Mouse (Mus musculus) lung, embryonic 15.5 days (tissue): ENCODE results near the gene Hopx. TPM values are rescaled to one million over a fixed set of nuclear protein-coding genes. Genes with fewer than 3 reads are reported as not detected.
"Not testable (repeated sequence)": the region's sequence is repeated elsewhere in the genome, so short reads cannot be mapped to it uniquely, and the experiment has no call there.

Experiments
- ATAC-seq: fragments of 200-750 bp; cut with Nextera tagmentation; 2 replicates; pipeline ENCODE4 v1.8.0; 2017; ENCODE audit warnings: moderate number of reproducible peaks, borderline replicate concordance; ENCODE audit not compliant: low FRiP score, low TSS enrichment; ENCODE audit errors: extremely low read depth
- H3K27ac ChIP-seq: fragments of 300-500 bp; sonication (generic); 2 replicates; pipeline ENCODE4 v1.5.1; 2015; ENCODE audit warnings: moderate library complexity, mild to moderate bottlenecking, inconsistent platforms
- H3K27me3 ChIP-seq: fragments of 300-500 bp; sonication (generic); 2 replicates; pipeline ENCODE4 v1.6.1; 2015; ENCODE audit warnings: inconsistent platforms
- H3K36me3 ChIP-seq: fragments of 300-500 bp; sonication (generic); 2 replicates; pipeline ENCODE4 v1.6.1; 2015; ENCODE audit warnings: inconsistent platforms
- H3K4me1 ChIP-seq: fragments of 300-500 bp; sonication (generic); 2 replicates; pipeline ENCODE4 v1.6.1; 2015; ENCODE audit warnings: inconsistent platforms
- H3K4me2 ChIP-seq: fragments of 300-500 bp; sonication (generic); 2 replicates; pipeline ENCODE4 v1.6.1; 2015; ENCODE audit warnings: inconsistent platforms, mild to moderate bottlenecking, moderate library complexity
- H3K4me3 ChIP-seq: fragments of 300-500 bp; sonication (generic); 2 replicates; pipeline ENCODE4 v1.5.1; 2015; ENCODE audit warnings: mild to moderate bottlenecking, inconsistent platforms
- H3K9ac ChIP-seq: fragments of 300-500 bp; sonication (generic); 2 replicates; pipeline ENCODE4 v1.6.1; 2015; ENCODE audit warnings: inconsistent platforms
- H3K9me3 ChIP-seq: fragments of 300-500 bp; sonication (generic); 2 replicates; pipeline ENCODE4 v1.6.1; 2016; ENCODE audit warnings: inconsistent platforms
- WGBS: fragments of 180-500 bp; shearing (Covaris S2); methylation state at CpG from one replicate; pipeline ENCODE4 v1.1.7; 2015; 5-methylcytosine and 5-hydroxymethylcytosine counted together
- polyA plus RNA-seq: library from polyadenylated mRNA; unstranded; fragments of >200 nt; fragmentation: Nextera tagmentation; extraction: Ambion mirVana; gene quantifications from 2 replicates; pipeline ENCODE4 v1.2.1, GENCODE M21; 2015

Gene Hopx
- polyA plus RNA-seq, 1 experiment from 2014 or later: 7.9 TPM

GRCm38 (mm10) chr5:77113773-77114172 is 1.1 kb downstream of the Hopx start:
- Histone ChIP-seq H3K9me3 (no peaks in the 10 kb centered on the region), H3K36me3 (no peaks in the 10 kb centered on the region), H3K9ac (no peak overlapping the region), H3K27ac (no peak overlapping the region), H3K27me3 (no peaks in the 10 kb centered on the region), H3K4me2 (no peak overlapping the region), H3K4me1 (peaks cover 34% of the 10 kb centered on the region), H3K4me3 (no peak overlapping the region)
- ATAC-seq: no peak
- WGBS: 81% methylated on average over 3 of the region's 3 CpGs

- Histone ChIP-seq H3K27me3 (no peaks in the 10 kb centered on the region), H3K9ac (no peak overlapping the region), H3K9me3 (no peaks in the 10 kb centered on the region), H3K27ac (no peak overlapping the region), H3K4me2 (no peak overlapping the region), H3K4me1 (peaks cover 34% of the 10 kb centered on the region), H3K4me3 (no peak overlapping the region), H3K36me3 (no peaks in the 10 kb centered on the region)
- ATAC-seq: no peak
- 45% methylated on average over 2 of the region's 2 CpGs for WGBS
These were observed 2.9 kb downstream of the Hopx start for GRCm38 (mm10) chr5:77112066-77112465.

GRCm38 (mm10) chr5:77109814-77110213 is 5.1 kb downstream of the Hopx start:
- H3K4me3 ChIP-seq: no peak overlapping the region
- H3K4me1 ChIP-seq: peaks cover 23% of the 10 kb centered on the region
- no peak for ATAC-seq
- 0 out of 2 replicates have a peak overlapping the region, but pooled peaks have one; percentile 5 for H3K27ac ChIP-seq
- no peak overlapping the region for H3K4me2 ChIP-seq
- H3K9ac ChIP-seq: no peak overlapping the region
- 39% methylated on average over 2 of the region's 2 CpGs for WGBS
- no peaks in the 10 kb centered on the region for H3K27me3 ChIP-seq
- H3K36me3 ChIP-seq: no peaks in the 10 kb centered on the region
- H3K9me3 ChIP-seq: no peaks in the 10 kb centered on the region

GRCm38 (mm10) chr5:77108806-77109205 is 6.1 kb downstream of the Hopx start:
- WGBS: 89% methylated on average over 6 of the region's 6 CpGs

GRCm38 (mm10) chr5:77107146-77107822 is 7.6 kb downstream of the Hopx start:
- no peak overlapping the region for H3K4me2 ChIP-seq
- no peaks in the 10 kb centered on the region for H3K36me3 ChIP-seq
- H3K4me3 ChIP-seq: no peak overlapping the region
- H3K9ac ChIP-seq: no peak overlapping the region
- H3K27ac ChIP-seq: no peak overlapping the region
- 86% methylated on average over 11 of the region's 11 CpGs for WGBS
- ATAC-seq: no peak
- H3K27me3 ChIP-seq: no peaks in the 10 kb centered on the region
- H3K4me1 ChIP-seq: peaks cover 19% of the 10 kb centered on the region
- no peaks in the 10 kb centered on the region for H3K9me3 ChIP-seq

More at GRCm38 (mm10) chr5:77108806-77109205, 6.1 kb downstream of the Hopx start:
- Histone ChIP-seq H3K27ac (no peak overlapping the region), H3K36me3 (no peaks in the 10 kb centered on the region), H3K27me3 (no peaks in the 10 kb centered on the region), H3K9me3 (no peaks in the 10 kb centered on the region), H3K9ac (no peak overlapping the region), H3K4me1 (peaks cover 15% of the 10 kb centered on the region), H3K4me3 (no peak overlapping the region), H3K4me2 (no peak overlapping the region)
- no peak for ATAC-seq

- no peaks in the 10 kb centered on the region for H3K36me3 ChIP-seq
- H3K9ac ChIP-seq: no peak overlapping the region
- H3K4me3 ChIP-seq: no peak overlapping the region
- no peak overlapping the region for H3K27ac ChIP-seq
- no peaks in the 10 kb centered on the region for H3K27me3 ChIP-seq
- 69% methylated on average over 15 of the region's 15 CpGs for WGBS
- H3K4me2 ChIP-seq: no peak overlapping the region
- peaks cover 10% of the 10 kb centered on the region; the same call in 1 of the 2 replicates for H3K4me1 ChIP-seq
- ATAC-seq: peak; percentile 55; the same call in 1 of the 2 replicates
- no peaks in the 10 kb centered on the region for H3K9me3 ChIP-seq
These were observed 12.2 kb downstream of the Hopx start for GRCm38 (mm10) chr5:77102522-77103365.

GRCm38 (mm10) chr5:77100691-77101090 is 14.2 kb downstream of the Hopx start:
- Histone ChIP-seq H3K4me3 (no peak overlapping the region), H3K36me3 (no peaks in the 10 kb centered on the region), H3K9me3 (no peaks in the 10 kb centered on the region), H3K27me3 (no peaks in the 10 kb centered on the region), H3K4me2 (no peak overlapping the region), H3K27ac (no peak overlapping the region), H3K9ac (no peak overlapping the region), H3K4me1 (peaks cover 18% of the 10 kb centered on the region)
- ATAC-seq: no peak
- WGBS: 83% methylated on average over 6 of the region's 6 CpGs

- peaks cover 25% of the 10 kb centered on the region for H3K4me1 ChIP-seq
- H3K4me2 ChIP-seq: no peak overlapping the region
- no peak overlapping the region for H3K4me3 ChIP-seq
- ATAC-seq: no peak
- no peaks in the 10 kb centered on the region for H3K27me3 ChIP-seq
- no peaks in the 10 kb centered on the region for H3K9me3 ChIP-seq
- H3K9ac ChIP-seq: no peak overlapping the region
- WGBS: 82% methylated on average over 6 of the region's 6 CpGs
- H3K36me3 ChIP-seq: no peaks in the 10 kb centered on the region
- H3K27ac ChIP-seq: no peak overlapping the region
These were observed 14.9 kb downstream of the Hopx start for GRCm38 (mm10) chr5:77099997-77100380.

- Histone ChIP-seq H3K9ac (no peak overlapping the region), H3K27ac (no peak overlapping the region), H3K9me3 (no peaks in the 10 kb centered on the region), H3K4me1 (peaks cover 25% of the 10 kb centered on the region), H3K4me3 (no peak overlapping the region), H3K27me3 (no peaks in the 10 kb centered on the region), H3K4me2 (no peak overlapping the region), H3K36me3 (no peaks in the 10 kb centered on the region)
- WGBS: 47% methylated on average over 11 of the region's 11 CpGs
- ATAC-seq: no peak
These were observed 15.5 kb downstream of the Hopx start for GRCm38 (mm10) chr5:77099317-77099996.

GRCm38 (mm10) chr5:77098874-77099273 is 16.0 kb downstream of the Hopx start:
- no peak overlapping the region for H3K9ac ChIP-seq
- H3K4me3 ChIP-seq: no peak overlapping the region
- ATAC-seq: no peak
- peaks cover 27% of the 10 kb centered on the region for H3K4me1 ChIP-seq
- H3K27me3 ChIP-seq: no peaks in the 10 kb centered on the region
- H3K4me2 ChIP-seq: no peak overlapping the region
- no peaks in the 10 kb centered on the region for H3K9me3 ChIP-seq
- 88% methylated on average over 3 of the region's 3 CpGs for WGBS
- no peaks in the 10 kb centered on the region for H3K36me3 ChIP-seq
- H3K27ac ChIP-seq: no peak overlapping the region

GRCm38 (mm10) chr5:77097686-77098085 is 17.2 kb downstream of the Hopx start:
- ATAC-seq: no peak
- Histone ChIP-seq H3K9me3 (no peaks in the 10 kb centered on the region), H3K36me3 (no peaks in the 10 kb centered on the region), H3K4me2 (no peak overlapping the region), H3K27me3 (no peaks in the 10 kb centered on the region), H3K9ac (no peak overlapping the region), H3K27ac (no peak overlapping the region), H3K4me3 (no peak overlapping the region), H3K4me1 (peaks cover 26% of the 10 kb centered on the region)
- 42% methylated on average over 6 of the region's 6 CpGs for WGBS

- not testable (repeated sequence) for H3K36me3 ChIP-seq, ATAC-seq, H3K27me3 ChIP-seq, H3K27ac ChIP-seq, H3K9ac ChIP-seq, H3K4me3 ChIP-seq, H3K9me3 ChIP-seq, H3K4me2 ChIP-seq
- peaks cover 26% of the 10 kb centered on the region for H3K4me1 ChIP-seq
- 81% methylated on average over 3 of the region's 3 CpGs for whole genome bisulfite sequencing
These were observed 18.7 kb downstream of the Hopx start for GRCm38 (mm10) chr5:77096194-77096593.
